Mouse (Mus musculus) gastrocnemius, adult 18-20 months (tissue): ENCODE results near the gene Gm6890. TPM values are rescaled to one million over a fixed set of nuclear protein-coding genes. Genes with fewer than 3 reads are reported as not detected.
"Not testable (repeated sequence)": the region's sequence is repeated elsewhere in the genome, so short reads cannot be mapped to it uniquely, and the experiment has no call there.

Experiments used
- DNase-seq: peaks from one replicate; pipeline ENCODE4 v3.0.0; 2021; ENCODE audit warnings: low spot score
- long read RNA-seq, 2 experiments: library from polyadenylated mRNA; stranded (forward); transcript quantifications; one replicate each; pipeline ENCODE4 v2.0.0; 2021
- total RNA-seq, 2 experiments: library from RNA; stranded (reverse); gene quantifications; 2 replicates each; pipeline ENCODE4 v1.2.3; 2021

The Gm6890 gene
- not detected for total RNA-seq
- long read RNA-seq, experiment 1 = 0 reads
- long read RNA-seq, experiment 2 = 0 reads

- not testable (repeated sequence) for DNase-seq
Observed at GRCm38 (mm10) chrX:74740627-74741026, at the start of gene Gm6890. Gm6890 (plus strand) TSS chrX:74740927.

GRCm38 (mm10) chrX:74726195-74726594, 14.5 kb upstream of the Gm6890 start:
- DNase-seq = not testable (repeated sequence)

GRCm38 (mm10) chrX:74770715-74771114, 30.0 kb downstream of the Gm6890 start:
- not testable (repeated sequence) for DNase-seq

Other genes with a start within 250 kb of the Gm6890 start
- gene Olfr1326-ps1, start 166.0 kb upstream of the Gm6890 start, total RNA-seq = not detected
- not detected for gene Olfr1325, start 148.2 kb upstream of the Gm6890 start, total RNA-seq
- not detected for gene Gm5640, start 95.3 kb upstream of the Gm6890 start, total RNA-seq
- not detected for gene Gm5936, start 96.3 kb downstream of the Gm6890 start, total RNA-seq